Mouse (Mus musculus) adrenal gland, postnatal 4 days (tissue): ENCODE measurements at regions not wholly inside any gene's neighbourhood (a gene's known extent, or its start where the extent isn't known, plus 50 kb on each side); places are given as distances from the start of the nearest gene placed in this dataset.

Source experiments
- DNase-seq, 2 experiments: peaks; one replicate each; pipeline ENCODE4 v3.0.0; 2021 to 2022; ENCODE audit warnings: low spot score in 2 of 2, mixed read lengths in 2 of 2

- no peak for DNase-seq
These were observed 53.0 kb downstream of the Hoxa1 start for GRCm38 (mm10) chr6:52105031-52105593.

- DNase-seq = no peak
These were observed 54.0 kb downstream of the Hoxa1 start for GRCm38 (mm10) chr6:52104141-52104540.

- no peak for DNase-seq
These were observed 54.5 kb downstream of the Hoxa1 start for GRCm38 (mm10) chr6:52103661-52104060.

- DNase-seq = no peak
These were observed 55.4 kb downstream of the Hoxa1 start for GRCm38 (mm10) chr6:52102699-52103098.

- DNase-seq = peak in 1 of 2 experiments; percentile 11
These were observed 55.9 kb downstream of the Hoxa1 start for GRCm38 (mm10) chr6:52102179-52102578.

GRCm38 (mm10) chr6:52101209-52101608 is 56.9 kb downstream of the Hoxa1 start:
- no peak for DNase-seq

- no peak for DNase-seq
These were observed 59.3 kb downstream of the Hoxa1 start for GRCm38 (mm10) chr6:52098851-52099250.

- DNase-seq = no peak
These were observed 62.5 kb downstream of the Hoxa1 start for GRCm38 (mm10) chr6:52095575-52095974.

GRCm38 (mm10) chr6:52091445-52091844 is 66.7 kb downstream of the Hoxa1 start:
- no peak for DNase-seq

GRCm38 (mm10) chr6:52085932-52086643 is 72.0 kb downstream of the Hoxa1 start:
- DNase-seq = no peak

- DNase-seq = no peak
These were observed 72.3 kb upstream of the Skap2 start for GRCm38 (mm10) chr6:52084622-52085021.

GRCm38 (mm10) chr6:52079501-52079900 is 67.2 kb upstream of the Skap2 start:
- DNase-seq = no peak

GRCm38 (mm10) chr6:52078530-52079340 is 66.4 kb upstream of the Skap2 start:
- DNase-seq = no peak

GRCm38 (mm10) chr6:52076179-52076932 is 64.0 kb upstream of the Skap2 start:
- no peak for DNase-seq

GRCm38 (mm10) chr6:52074904-52075303 is 62.6 kb upstream of the Skap2 start:
- DNase-seq = no peak

GRCm38 (mm10) chr6:52067151-52067550 is 54.8 kb upstream of the Skap2 start:
- DNase-seq = no peak

- no peak for DNase-seq
These were observed 53.3 kb upstream of the Skap2 start for GRCm38 (mm10) chr6:52065652-52066051.

- no peak for DNase-seq
These were observed 52.0 kb upstream of the Skap2 start for GRCm38 (mm10) chr6:52064176-52065015.
